Mouse (Mus musculus) cerebellum, postnatal 10 days (tissue): ENCODE measurements at regions not wholly inside any gene's neighbourhood (a gene's known extent, or its start where the extent isn't known, plus 50 kb on each side); places are given as distances from the start of the nearest gene placed in this dataset.

Source experiments
- DNase-seq, 2 experiments: peaks; one replicate each; pipeline ENCODE4 v3.0.0; 2021; ENCODE audit warnings: mixed read lengths in 2 of 2

- peak in 1 of 2 experiments; percentile 15 for DNase-seq
Measured at GRCm38 (mm10) chr11:20929426-20929825, 98.6 kb upstream of the Lgalsl start.

- DNase-seq = peak; percentile 26 to 32
Measured at GRCm38 (mm10) chr11:20930045-20930444, 99.2 kb upstream of the Lgalsl start.

GRCm38 (mm10) chr11:20930573-20930972 is 99.7 kb upstream of the Lgalsl start:
- no peak for DNase-seq

DNA sequence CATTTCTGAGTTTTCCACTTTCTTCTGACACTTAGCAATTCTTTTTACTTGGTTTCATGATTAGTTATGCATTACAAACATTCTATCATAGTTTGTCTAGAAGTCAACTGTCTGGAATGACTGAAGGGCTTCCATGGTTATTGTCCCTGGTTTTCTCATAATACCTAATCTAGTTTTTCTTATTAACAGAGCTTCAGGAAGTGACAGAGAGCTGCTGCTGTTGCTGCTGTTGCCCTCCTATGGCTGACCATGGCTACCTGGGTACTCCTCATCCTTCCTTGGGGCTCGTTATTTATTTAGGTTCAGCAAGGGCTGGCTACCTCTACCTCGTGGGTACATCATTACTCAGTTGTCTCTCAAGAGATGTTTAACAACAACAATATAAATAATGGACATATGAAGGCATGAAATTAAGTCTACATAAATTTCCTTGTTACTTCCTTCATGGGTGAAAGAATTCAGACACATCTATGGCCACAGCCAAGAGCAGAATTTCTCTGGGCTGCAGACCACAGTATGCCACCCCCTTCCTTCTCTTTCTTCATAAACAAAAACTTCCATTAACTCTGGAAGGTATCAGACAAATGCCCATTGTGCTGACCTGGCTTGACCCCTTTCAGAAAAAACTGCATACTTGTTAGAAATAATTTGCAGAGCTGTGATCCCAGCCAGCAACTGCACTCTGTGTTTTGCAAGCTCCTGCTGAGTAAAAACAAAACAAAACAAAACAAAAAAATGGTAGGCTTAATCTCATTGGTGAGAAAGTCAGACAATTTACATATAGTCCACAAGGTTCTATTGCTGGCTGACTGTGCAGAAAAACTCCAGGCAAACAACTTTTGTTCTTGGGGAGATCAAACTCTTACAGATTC is 103.6 kb upstream of the Lgalsl start:
- DNase-seq = no peak

DNA sequence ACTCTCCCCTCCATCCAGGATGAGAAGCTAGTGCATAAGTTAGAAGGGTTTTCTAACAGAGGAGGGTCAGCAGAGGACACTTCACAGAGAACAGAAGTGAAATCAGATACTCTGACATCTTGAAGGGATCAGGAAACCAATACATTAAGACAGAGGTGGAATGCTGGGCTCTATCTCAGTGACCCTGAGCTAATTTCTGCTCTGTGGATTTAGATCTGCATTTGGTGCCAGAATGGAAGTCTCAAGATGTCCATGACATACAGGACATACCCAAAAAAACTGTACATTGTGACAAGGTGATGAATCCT is 104.2 kb upstream of the Lgalsl start:
- no peak for DNase-seq

GRCm38 (mm10) chr11:20935910-20936309 is 105.1 kb upstream of the Lgalsl start:
- no peak for DNase-seq

DNA sequence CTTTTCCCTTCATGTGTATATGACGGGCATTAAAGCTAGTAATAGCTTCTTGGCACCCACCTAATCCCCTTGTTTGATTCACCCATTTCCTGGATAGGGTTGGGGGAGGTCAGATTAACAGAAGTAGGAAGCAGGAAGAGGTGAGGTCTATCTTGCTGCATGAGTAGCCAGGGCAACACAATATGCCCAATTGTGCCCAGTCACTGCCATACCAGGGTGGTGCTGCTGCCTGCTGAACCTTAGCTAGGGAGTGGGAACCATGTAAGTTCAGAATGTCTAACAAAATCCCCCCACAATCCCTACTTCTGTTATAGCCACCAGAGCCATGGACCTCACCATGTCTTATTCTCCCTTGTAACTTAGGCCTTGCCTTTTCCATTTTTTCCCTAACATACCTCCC is 106.1 kb upstream of the Lgalsl start:
- no peak for DNase-seq

GRCm38 (mm10) chr11:20937942-20938341 is 107.1 kb upstream of the Lgalsl start:
- DNase-seq = no peak

DNA sequence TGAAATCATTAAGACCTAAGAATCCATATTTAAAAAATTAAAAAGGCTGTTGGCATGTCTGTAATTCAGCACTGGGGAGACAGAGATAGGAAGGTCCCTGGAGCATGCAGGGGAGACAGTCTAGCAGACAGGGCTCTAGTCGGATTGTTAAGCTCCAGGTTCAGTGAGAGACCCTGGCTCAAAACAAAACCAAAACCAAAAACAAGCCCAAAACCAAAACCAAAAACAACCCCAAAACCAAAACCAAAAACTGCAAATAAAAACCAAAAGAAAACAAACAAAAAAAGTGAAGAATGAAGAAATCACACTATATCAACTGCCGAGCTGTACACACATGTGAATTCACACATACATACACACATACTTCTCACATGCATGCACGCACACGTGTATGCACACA is 108.8 kb upstream of the Lgalsl start:
- no peak for DNase-seq

DNA sequence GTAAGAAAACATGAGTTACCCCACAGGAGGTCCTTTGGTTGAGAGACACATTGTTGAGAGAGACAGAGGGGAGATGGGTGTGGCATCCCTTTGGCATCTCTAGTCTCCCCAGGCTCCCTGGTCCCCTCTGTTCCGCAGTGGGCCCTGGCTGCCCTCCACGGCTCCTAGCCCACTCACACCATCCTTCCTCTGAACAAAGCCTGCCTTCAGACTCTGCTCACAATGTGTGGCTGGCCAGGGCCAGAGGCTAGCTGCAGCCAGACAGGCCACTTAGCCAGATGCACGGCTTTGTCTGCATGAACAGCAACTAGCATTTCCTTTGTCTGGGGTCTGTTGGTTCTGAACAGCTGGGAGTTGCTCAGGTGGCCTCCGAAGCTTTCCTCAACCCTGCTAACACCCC is 110.7 kb upstream of the Lgalsl start:
- peak; percentile 76 to 87 for DNase-seq

GRCm38 (mm10) chr11:20955561-20955960 is 124.7 kb upstream of the Lgalsl start:
- DNase-seq = no peak

DNA sequence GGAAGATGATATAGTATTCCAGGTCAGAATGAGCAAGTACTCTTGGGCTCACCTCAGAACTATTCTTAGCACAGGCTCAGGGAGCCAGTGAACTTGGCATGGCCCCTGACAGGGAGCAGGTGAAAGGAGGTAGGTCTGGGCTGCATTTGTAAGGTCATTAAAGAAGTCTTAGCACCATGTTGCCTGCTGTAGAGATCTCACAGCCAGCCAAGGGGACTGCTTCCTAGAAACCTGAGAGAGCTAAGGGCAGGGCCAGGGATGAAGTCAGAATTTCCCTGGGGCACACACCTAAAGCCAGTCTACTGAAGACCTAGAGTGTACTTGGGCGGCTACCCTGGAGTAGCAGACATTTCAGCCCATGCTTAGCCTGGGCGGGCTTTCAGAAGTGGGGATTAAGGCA is 126.9 kb upstream of the Lgalsl start:
- DNase-seq = no peak

- DNase-seq = no peak
Measured at GRCm38 (mm10) chr11:20958233-20958632, 127.4 kb upstream of the Lgalsl start.

DNA sequence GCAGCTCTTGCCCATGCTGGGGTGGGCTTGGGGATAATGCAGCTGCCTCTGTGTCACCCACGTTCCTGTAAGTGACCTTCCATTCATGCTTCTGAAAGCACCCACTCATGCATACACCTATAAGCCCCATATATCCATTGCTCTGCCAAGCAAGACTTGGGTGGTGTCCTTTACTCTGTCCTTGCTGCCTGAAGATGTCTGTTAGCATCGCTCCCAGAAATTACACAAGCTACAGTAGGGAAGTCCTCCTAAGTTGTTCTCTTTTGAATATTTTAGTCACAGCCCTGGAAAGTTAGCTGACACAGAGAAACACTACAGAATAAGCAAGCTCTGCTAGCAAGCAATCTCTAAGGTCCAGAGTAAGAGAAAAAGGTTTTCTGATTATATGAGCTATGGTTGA is 129.2 kb upstream of the Lgalsl start:
- no peak for DNase-seq

- no peak for DNase-seq
Measured at GRCm38 (mm10) chr11:20960750-20961149, 129.9 kb upstream of the Lgalsl start.

DNA sequence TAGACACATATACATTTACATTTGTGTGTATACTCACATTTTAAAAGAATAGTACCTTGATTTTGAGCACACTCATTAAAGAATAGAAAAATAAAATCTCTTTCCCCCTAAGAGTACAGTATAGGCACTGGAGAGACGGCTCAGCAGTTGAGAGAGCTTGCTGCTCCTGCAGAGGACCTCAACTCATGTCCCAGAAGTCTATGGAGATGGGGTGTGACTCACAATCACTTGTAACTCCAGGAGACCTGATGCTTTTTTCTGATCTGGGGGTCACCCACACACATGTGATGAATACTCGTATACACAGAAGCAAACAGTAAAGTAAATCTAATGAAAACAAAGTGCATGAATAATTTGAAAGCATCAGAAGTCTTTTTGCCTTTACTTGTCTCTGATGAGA is 129.5 kb upstream of the Peli1 start:
- no peak for DNase-seq

GRCm38 (mm10) chr11:20965575-20966239 is 125.4 kb upstream of the Peli1 start:
- DNase-seq = no peak

DNA sequence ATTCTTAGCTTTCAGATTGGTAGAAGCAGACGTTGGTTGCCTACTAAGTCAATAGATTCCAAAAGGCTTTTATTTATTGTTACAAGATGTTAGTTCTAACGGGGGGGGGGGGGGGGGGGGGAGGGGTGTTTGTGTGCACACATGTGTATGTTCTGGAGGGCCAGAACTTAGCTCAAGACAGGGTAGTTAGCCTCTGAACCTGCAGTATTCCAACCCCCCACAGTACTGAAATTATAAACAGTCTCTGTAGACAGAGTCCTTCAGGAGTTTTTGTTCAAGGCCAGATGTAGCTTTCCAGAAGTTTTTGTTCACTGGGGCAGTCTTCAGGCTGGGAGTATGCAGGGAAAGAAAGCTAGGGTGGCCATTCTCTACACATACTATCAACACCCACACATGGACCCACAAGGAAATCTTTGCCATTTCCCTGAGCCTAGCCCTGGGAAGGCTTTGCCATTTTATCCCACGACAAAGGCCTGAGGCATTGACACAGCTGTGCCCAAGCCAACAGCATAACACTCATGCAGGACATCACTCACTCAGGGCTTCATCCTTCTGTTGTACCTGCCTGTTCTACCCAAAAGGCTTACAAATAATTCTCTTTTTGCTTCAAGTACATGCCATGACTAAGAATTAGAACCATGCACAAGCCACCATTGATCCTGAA is 123.6 kb upstream of the Peli1 start:
- no peak for DNase-seq

DNA sequence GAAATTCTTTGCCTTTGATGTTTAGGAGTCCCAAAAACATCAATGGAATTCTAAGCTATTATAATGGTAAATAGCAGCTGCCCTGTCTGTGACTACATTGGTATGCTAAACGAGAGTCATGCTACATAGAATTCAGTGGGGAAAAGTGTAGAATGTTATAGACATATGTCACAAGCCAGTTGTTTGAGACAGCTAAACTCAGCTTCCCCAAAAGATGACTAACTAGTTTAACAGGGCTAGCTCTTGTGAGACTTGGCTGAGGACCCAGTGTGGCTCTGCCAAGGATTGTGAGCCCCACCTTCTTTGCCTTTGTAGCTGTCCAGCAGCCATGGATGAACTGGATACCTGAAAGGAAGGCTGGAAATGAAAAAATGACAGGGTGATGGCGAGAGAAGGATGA is 122.8 kb upstream of the Peli1 start:
- no peak for DNase-seq

DNA sequence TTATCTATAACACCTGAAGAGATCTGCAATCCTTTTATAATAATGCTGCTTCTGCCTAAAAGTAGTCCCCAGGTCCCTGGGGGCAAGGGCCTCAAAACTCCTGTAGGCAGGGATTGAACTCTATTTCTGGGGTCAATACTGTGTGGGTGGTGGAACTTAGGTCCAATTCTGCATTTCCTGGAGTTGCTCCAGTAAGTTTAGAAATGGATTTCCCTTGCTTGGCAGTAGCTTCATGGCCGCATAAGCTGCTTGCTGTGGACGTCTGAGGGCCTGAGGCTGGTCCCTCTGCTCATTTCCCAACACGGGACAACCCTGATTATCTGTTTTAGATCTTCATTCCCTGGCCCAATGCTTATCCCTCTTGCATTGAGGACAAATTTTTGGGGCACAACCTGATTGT is 118.0 kb upstream of the Peli1 start:
- DNase-seq = no peak

GRCm38 (mm10) chr11:20981588-20981987 is 109.5 kb upstream of the Peli1 start:
- DNase-seq = no peak

DNA sequence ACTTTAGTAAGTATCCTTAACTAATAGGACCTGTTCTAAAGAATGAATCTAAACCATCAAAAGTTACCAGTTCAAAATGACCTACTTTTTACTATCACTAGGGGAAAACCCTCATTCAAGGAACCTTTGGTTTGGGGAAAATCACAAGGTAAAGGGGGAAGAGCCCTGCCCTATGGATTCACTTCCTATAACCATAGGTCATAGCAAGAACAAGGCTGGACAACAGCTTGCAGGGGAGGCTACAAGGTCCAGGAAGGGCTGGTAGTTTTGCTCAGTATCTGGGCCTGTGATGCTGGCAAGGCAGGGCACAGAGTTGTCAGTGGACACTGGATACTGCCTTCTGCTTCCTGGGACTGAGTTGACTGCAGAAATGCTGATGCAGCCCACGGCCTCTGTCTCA is 109.1 kb upstream of the Peli1 start:
- DNase-seq = no peak

DNA sequence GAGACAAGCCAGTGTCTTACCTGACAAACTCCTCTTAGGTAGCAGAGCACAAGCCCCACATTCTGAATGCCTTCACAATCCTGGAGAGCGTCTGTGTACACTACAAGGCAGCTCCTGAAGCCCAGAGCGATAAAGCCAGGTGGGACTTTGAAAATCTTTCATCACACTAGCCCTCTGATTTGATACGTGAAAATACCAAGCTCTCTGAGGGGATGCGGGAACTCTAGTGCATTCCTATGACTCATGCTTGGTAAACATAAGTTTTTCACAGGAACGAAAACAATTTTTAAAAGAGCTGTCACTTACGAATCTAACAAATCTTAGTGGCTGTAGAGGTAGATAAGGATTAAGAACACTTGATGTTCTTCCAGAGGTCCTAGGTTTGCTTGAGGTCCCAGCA is 108.6 kb upstream of the Peli1 start:
- DNase-seq = no peak
